ENCODE assay signal across 22 mouse cellular contexts in genomic region chr4:154708811-154709210, GRCm38 (mm10). TPM values are rescaled to one million over a fixed set of nuclear protein-coding genes. Genes with fewer than 3 reads are reported as not detected.
"Had no signal": no experiment of that assay in that cellular context is flagged by ENCODE, and none has a peak within 500 bp of the region (broad histone marks: within the 10 kb centered on the region; RNA-seq: fewer than 3 reads in every experiment).

No protein-coding gene starts in this region.

- H3K4me3 ChIP-seq: left cerebral cortex, adult 2 months; liver, embryonic 15.5 days; midbrain, embryonic 10.5 days; neural tube, embryonic 13.5 days had no signal

- H3K4me1 ChIP-seq: liver, embryonic 15.5 days; midbrain, embryonic 10.5 days; neural tube, embryonic 13.5 days had no signal

- H3K4me2 ChIP-seq: liver, embryonic 11.5 days; liver, embryonic 15.5 days; neural tube, embryonic 13.5 days had no signal

- ATAC-seq: lung, postnatal 0 days had no signal

- H3K9ac ChIP-seq: liver, embryonic 15.5 days; neural tube, embryonic 13.5 days had no signal

- H3K27ac ChIP-seq: left cerebral cortex, adult 2 months; liver, embryonic 15.5 days; midbrain, embryonic 10.5 days; neural tube, embryonic 13.5 days had no signal

- H3K9me3 ChIP-seq: liver, embryonic 15.5 days; midbrain, embryonic 10.5 days; neural tube, embryonic 13.5 days had no signal

- H3K36me3 ChIP-seq: liver, embryonic 15.5 days; midbrain, embryonic 10.5 days; neural tube, embryonic 13.5 days had no signal

- DNase-seq: kidney, adult 8-10 months; lung, adult 2 months; lung, postnatal 36 days; midbrain, embryonic 14.5 days; retina, postnatal 1 day; right cerebral cortex, postnatal 14 days; thymus, adult 18-20 months; thymus, postnatal 14 days had no signal

RNA-seq across cellular contexts. Expression of gene Actrt2, which starts 41.1 kb away (rescaled TPM):
- total RNA-seq: layer of hippocampus, postnatal 25 days; left cerebral cortex, adult 2 months; left cerebral cortex, postnatal 14 days; megakaryocyte progenitor cell, adult 5-6 weeks; monocyte, adult 5-6 weeks had no signal
- polyA plus RNA-seq: kidney, embryonic 16.5 days; limb, embryonic 14.5 days; liver, embryonic 11.5 days; liver, embryonic 15.5 days; lung, adult 2 months; lung, postnatal 0 days; midbrain, embryonic 10.5 days; midbrain, embryonic 14.5 days; neural tube, embryonic 13.5 days; small intestine, adult 2 months; stomach, embryonic 14.5 days had no signal
